Mouse (Mus musculus): ENCODE data around the gene Tex12. TPM values are rescaled to one million over a fixed set of nuclear protein-coding genes. Genes with fewer than 3 reads are reported as not detected.
A peak's percentile ranks its signal among the peaks of the same experiment; 100 is the strongest.

Tex12 gene
- not detected for total RNA-seq (2022)

GRCm38 (mm10) chr9:50561145-50561917 lies at the start of gene Tex12:
Gene Tex12, minus strand, starts transcription at chr9:50561325.
- DNase-seq (ENCODE audit: low spot score in 2 of 2): no peak

DNA sequence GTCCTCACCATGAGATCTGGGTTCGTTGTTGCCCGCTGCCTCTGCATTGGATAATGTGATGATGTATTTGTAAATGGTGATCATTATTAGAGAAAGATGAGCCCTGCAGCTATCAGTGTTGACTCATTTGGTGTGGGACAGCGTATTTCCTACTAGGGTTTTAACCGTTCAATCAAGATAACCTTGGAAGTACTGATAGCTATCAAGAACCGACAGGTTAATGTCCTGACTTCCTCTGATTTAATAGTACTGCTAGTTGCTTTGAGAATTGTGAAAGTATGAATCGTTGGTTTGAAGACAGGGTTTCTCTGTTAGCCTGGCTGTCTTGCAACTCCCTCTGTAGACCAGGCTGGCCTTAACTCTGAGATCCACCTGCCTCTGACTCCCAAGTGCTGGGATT lies 43.2 kb upstream of the Tex12 start:
- DNase-seq (ENCODE audit: low spot score in 2 of 2): no peak

DNA sequence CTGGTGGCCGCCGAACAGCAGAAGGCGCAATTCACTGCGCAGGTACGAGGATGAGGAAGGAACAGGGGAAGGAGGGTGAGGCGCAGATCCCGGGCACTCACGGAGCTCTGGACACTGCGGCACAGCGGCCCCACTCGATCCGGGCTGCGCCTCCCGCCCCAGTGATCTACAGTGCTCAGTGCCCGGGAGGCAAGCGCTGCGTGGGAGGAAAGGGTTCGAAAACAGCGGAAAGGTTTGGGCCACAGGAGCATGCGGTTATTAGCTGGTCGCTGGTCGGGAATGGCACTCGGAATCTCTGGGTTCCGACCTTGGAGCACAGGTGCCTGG lies 42.8 kb upstream of the Tex12 start:
- no peak for DNase-seq (ENCODE audit: low spot score in 2 of 2)

DNA sequence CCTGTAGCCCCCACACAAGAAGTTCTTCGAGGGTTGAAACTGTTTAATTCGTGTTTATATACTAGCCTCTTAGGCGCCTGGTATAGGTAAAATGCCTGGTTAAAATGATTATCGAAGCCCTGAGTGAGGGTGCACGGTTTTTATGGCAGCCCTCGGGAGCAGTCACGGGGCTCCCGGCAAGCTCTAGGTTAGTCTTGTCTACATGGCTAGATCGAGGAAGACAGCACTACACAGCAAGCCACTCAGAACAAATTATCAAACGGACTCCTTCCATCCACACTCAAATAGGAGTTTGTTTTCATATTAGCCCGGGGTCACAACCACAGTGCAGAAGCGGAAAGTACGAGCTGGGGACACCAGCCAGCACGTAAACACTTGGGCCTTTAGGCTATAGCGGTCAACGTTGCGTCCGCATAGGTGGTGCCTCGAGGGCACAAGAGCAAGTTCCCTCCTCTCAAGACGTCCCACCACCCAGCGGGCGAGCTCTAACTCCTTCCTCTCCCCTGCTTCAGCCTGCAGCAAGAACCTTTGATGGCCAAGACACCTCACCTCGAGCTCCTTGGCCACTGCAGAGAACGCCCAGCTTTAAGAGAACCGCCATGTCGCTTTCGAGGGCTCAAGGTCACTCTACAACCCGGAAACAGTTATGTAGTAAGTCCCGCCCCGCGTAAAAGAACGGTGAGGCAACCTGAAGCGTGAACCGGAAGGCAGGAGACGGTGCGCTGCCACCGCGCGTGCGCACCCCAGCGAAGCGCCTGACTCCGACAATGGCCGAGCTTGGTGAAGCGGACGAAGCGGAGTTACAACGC lies 42.3 kb upstream of the Tex12 start, which contains the start of the genes Sdhd and Timm8b:
Gene Sdhd (minus strand): TSS at position 624 of the 809 bp plus-strand sequence.
Gene Timm8b (plus strand): TSS at position 722 of the 809 bp plus-strand sequence.
- peak; percentile 94 to 96 for DNase-seq (ENCODE audit: low spot score in 2 of 2)

DNA sequence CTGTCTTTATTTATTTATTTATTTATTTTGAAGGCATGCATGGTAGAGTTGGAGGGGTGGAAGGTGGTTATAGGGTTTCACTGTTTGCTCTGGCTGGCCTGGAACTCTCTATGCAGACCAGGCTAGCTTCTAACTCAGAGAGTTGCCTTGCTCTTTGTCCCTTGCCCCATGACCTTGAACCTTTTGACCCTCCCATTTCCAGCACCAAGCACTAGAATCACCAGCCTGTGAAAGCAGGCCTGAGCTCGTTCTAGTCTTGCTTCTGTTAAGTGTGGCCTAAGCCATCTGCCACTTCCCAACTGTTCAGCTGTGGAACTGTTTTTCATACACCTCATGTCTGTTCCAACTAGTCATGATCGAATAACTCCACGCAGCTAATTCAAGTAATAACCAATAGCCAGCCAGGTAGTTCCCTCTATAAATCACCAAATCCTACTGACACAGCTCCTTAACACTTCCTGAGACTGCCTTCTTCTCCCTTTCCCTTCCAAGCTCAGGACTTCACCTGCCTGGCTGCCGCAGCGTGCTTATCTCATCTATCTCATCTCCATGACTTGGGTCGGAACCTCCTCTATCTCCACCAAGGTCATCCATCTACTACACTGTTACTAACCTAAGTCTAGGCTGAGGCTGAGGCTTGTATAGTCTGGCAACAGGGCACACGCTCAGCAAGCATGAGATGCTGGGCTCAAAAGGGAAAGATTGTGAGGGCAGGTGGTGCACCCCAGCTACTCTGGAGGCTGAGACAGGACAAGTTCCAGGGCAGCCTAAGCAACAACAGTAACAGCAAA lies 41.1 kb upstream of the Tex12 start:
- DNase-seq (ENCODE audit: low spot score in 2 of 2): no peak

- no peak for DNase-seq (ENCODE audit: low spot score in 2 of 2)
These were observed 40.4 kb upstream of the Tex12 start for GRCm38 (mm10) chr9:50601536-50601935.

GRCm38 (mm10) chr9:50596973-50597372 lies 35.8 kb upstream of the Tex12 start:
- DNase-seq (ENCODE audit: low spot score in 2 of 2): no peak

DNA sequence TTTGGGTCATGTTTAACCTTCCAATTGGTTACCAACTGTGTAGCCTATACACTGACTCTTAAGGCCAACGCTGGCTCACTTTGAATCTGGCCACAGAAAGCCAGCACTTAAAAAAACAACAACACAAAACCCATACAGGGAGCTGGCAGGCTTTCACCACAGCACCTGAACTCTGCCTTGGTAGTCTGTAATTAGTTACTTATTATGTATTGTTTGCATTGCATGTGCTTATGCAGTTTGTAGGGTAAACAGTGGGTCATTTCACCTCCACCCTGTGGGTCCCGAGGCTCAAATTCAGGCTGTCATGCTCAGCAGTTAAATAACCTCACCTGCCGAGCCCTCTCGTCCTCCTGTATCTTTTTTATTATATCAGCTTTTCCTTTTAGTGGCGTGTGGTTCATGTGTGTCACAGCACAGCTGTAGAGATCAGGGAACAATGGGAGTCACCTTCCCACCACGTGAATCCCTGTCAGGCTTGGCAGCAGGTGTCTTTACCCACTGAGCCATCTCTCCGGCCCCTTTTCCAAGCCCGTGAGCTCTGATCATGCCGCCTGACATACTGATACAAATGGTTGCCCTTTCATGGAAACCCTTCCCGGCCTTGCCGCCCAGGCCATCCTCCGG lies 33.8 kb upstream of the Tex12 start:
- DNase-seq (ENCODE audit: low spot score in 2 of 2): no peak

- no peak for DNase-seq (ENCODE audit: low spot score in 2 of 2)
These were observed 32.4 kb upstream of the Tex12 start for GRCm38 (mm10) chr9:50593544-50593943.

DNA sequence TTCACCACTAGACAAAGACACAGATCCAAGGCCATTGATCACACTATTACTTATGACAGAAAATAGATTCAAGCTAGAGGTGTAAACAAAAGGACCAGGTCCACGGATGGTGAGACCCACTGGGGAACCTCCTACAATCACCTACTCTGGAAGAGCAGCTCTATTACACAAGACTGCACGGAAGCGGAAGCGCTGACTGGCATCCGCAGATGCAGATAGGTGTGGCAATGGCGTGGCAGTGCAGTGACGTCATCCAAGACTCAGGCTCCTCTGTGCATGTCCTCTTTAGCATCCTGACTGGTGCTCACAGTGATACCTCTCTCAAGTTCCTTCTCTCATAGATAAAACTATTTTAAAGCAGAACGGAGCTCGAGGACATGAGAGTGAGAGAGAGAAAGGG lies 31.8 kb upstream of the Tex12 start:
- no peak for DNase-seq (ENCODE audit: low spot score in 2 of 2)

- no peak for DNase-seq (ENCODE audit: low spot score in 2 of 2)
These were observed 29.9 kb upstream of the Tex12 start for GRCm38 (mm10) chr9:50590856-50591518.

- DNase-seq (ENCODE audit: low spot score in 2 of 2): no peak
These were observed 25.8 kb upstream of the Tex12 start for GRCm38 (mm10) chr9:50586955-50587354.

DNA sequence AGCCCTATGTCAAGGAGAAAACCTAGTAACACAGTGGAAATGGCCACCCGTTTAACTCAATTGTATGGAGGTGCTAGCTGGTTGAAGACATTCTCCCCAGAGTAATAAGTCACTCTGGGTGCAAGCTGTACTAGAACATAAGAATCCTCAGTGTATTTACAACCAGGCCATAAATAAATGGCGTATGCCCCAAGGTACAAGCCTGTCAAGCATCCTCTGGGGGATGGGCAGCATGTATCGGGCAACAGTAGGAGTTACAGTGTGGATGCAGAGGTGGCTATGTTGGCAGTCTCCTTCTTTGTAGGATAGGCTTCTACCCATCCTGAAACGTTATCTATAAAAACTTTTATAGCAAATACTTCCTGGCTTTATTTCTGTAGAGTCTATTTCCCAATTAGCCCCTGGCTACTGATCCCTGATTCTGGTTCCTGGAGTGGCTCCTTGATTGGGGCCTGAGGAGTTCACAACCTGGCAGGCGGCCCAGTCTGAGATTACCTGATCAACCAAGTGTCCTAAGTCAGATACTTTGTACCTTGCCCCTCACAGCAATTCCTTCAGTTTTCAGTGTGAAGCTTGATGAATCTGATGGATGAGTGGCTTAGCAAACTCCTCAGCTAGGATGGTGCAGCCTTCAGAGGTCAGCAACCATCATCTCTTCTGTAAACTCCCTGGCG lies 24.2 kb upstream of the Tex12 start:
- no peak for DNase-seq (ENCODE audit: low spot score in 2 of 2)

DNA sequence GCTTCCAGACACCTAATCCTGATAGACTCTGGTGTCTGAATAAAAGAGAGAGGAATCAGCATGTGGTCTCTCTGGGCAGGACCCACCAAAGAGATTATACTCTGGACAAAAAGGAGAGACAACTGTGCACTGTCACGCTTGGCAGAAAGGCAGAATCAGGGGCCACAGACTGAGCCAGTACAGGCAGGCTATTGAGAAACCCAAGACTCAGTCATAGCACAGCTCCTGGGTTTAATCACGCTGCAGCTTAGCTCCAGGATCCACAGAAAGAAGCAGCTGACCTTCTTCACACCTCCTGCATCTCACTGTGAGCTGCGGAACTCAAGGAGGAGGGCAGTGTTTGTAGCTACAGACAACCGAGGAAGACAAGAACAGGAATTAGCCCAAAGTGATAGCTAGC lies 19.2 kb upstream of the Tex12 start:
- DNase-seq (ENCODE audit: low spot score in 2 of 2): no peak

DNA sequence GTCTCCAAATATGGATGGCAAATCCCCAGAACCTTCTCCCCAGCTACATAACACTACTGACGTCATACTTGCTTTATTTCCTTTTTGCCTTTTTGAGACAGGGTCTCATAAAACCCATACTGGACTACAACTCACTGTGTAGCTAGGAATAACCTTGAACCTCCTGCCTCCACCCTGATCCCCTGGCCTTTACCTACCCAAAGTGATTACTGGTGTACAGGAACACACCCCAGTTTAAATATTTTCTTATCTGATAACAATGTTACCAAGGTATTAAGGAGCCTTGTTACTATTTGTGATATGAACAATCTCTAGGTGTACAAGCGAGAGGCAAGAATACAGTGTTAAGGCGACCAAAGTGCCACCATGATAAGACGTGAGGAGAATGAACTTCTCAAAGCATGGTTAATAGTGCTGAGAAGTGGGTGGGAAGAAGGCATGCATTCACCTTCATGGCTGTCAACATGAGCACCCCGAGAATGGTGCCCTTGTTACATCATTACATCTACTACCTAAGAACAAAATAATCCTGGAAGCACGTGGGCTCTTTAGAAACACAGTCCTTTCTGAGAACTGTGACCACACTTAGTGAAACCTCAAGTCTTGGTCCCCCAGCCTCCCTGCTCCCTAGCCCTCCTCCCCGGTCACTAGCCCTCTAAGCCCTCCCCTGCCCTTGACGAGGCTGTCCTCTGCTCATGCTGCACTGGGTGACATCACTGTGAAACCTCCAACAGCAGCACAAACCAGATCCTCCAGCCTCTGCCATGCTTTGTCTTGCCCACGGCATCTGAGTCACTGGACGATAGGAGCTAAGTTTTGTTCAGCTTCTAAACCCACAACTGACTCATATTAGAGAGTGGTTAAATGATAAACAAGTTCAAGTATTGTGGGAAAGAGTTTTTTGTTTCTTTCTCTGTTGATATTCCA lies 8.7 kb upstream of the Tex12 start:
- DNase-seq (ENCODE audit: low spot score in 2 of 2): no peak

DNA sequence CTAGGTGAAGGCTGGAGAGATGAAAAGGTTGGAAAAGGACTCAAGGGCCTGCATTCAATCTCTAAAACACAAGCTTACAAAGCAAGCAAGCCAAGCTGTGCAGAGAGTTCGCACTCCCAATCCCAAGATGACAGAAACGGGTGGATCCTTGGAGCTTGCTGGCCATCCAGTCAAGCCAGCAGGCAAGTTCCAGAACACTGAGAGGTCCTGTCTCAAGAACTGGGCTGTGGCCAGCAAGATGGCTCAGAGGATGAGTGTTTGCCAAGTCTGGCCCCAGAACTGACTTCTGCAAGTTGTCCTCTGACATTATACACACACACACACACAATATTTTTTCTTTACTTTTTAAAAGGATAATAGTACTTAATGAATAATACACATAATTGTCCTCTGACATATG lies 6.8 kb upstream of the Tex12 start:
- DNase-seq (ENCODE audit: low spot score in 2 of 2): no peak

DNA sequence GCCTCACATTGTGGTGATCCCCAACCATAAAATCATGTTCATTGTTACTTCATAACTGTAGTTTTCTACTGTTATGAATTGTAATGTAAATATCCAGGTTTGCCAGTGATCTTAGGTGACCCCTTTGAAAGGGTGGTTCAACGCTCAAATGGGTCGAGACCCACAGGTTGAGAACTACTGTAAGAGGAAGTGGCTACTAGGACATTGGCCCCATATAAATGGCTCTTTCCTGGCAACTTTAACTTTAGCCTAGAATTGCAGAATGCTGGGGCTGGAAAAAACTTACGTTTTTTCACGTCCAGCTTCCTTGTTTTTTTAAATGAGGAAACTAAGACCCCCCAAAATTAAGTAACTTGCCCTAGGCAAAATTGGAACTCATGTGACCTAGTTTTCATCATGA lies 6.2 kb upstream of the Tex12 start:
- DNase-seq (ENCODE audit: low spot score in 2 of 2): no peak

DNA sequence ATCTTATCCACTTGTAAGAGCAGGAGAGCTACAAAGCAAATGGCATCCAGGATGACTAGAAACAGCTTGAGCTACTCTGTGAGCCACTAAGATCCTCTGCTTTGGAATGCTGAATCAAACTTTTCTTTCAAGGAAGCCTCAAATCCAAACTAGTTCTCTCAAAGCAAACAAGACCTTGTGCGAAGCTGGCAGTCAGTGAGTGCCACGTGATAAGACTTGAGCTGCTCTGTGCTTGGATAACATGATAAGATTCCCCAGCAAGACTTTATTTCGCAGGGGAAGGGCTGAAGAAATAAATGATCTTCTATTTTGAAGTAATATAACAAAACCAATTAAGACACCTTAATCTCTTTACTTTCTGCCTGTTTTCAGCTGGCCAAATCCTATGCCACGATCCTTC lies 4.8 kb upstream of the Tex12 start:
- no peak for DNase-seq (ENCODE audit: low spot score in 2 of 2)

GRCm38 (mm10) chr9:50565173-50565572 lies 4.0 kb upstream of the Tex12 start:
- no peak for DNase-seq (ENCODE audit: low spot score in 2 of 2)
